Mouse (Mus musculus) ovary, adult 18-20 months (tissue): ENCODE measurements at regions not wholly inside any gene's neighbourhood (a gene's known extent, or its start where the extent isn't known, plus 50 kb on each side); places are given as distances from the start of the nearest gene placed in this dataset.

Experiments
- DNase-seq: peaks from one replicate; pipeline ENCODE4 v3.0.0; 2022; ENCODE audit warnings: low spot score, mixed read lengths

DNA sequence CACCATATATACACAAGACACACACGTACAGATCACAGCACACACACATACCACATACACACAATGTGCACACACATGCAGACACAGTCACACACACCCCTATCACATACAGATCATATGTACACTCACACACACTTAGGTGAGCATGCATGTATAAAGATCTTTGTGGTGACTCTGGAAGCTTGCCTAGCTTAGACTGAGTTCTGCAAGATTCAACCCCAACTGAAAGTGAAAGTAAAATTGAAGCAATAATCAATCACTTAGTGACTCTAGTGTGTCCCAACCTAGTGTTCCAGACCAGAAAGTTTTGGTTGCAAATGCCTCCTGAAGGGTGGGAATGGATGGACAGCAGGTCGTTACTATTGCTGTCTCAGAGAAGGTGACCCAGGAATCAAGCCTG is 262.8 kb downstream of the Bcl11a start:
- DNase-seq: no peak

DNA sequence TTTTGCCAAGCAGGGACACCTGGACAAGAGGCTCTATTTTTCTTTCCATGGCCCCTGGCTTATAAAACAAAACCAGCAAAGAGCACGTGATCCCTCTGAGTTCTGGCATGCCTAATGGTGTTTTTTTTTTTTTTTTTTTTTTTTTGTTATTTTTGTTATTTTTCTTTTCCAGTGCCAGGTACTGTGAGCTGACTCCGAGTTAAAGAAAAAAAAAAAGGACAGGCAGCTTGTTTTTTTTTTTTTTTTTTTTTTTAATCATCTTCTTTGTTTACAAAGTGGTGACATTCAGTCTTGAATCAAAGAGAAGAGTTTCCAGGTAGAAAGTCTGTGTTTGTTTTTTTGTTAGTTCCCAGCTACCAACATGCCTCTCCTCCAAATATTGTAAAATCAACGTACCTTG is 263.8 kb downstream of the Bcl11a start:
- no peak for DNase-seq

DNA sequence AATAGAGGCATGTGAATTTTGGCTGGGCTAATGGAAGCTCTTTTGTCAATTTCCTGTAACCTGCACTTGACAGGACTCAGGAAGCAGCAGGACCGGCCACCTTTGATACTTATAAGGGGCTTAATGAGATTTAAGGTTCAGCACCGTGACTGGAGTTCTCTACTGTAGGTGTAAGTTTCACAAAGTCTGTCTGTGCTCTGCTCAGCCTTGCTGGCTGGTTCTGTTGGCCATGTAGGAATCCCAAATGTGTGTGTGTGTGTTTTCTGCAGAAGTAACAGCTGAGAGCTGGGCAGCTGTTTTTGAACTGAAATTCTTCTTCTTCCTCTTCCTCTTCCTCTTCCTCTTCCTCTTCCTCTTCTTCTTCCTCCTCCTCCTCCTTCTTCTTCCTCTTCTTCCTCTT is 264.3 kb downstream of the Bcl11a start:
- DNase-seq: no peak

GRCm38 (mm10) chr11:24342732-24343131 is 264.9 kb downstream of the Bcl11a start:
- no peak for DNase-seq

DNA sequence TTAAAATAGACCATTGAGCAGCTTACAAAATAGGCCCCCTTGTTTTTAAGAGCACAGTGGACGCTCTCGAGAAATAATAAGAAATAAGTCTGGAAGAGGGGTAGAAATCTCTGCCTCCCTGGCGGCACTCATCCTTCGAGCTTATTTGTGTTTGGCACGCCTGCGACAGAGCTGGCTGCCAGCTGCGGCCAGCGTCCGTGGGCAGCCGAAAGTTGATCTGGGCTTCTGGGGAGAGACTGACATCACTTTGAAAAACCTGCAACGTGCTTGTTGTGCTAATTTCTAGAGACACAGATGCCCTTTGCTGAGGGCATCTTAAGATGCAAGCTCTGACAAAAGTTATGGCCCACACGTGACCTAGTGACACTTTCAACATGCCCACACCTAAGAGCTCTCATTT is 269.4 kb downstream of the Bcl11a start:
- no peak for DNase-seq

DNA sequence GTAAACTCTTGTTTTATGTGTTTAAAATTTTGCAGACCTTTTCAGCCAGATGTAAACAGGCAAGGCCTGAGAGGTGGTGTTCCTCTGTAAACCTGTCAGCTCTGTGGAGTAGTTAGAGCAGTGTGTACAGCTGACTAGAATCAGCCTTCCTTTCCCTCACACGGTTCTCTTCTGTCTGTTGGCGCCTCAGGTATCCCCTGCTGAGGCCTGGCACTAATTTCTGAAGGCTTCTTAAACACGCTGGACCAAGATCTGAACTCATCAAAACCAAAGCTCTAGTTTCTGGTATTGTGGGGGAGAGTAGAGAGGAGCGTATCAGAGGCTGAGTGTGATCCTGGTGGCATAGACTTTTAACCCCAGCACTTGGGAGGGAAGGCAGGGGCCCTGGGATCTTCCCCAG is 270.9 kb downstream of the Bcl11a start:
- no peak for DNase-seq

GRCm38 (mm10) chr11:24349967-24350643 is 272.2 kb downstream of the Bcl11a start:
- no peak for DNase-seq

DNA sequence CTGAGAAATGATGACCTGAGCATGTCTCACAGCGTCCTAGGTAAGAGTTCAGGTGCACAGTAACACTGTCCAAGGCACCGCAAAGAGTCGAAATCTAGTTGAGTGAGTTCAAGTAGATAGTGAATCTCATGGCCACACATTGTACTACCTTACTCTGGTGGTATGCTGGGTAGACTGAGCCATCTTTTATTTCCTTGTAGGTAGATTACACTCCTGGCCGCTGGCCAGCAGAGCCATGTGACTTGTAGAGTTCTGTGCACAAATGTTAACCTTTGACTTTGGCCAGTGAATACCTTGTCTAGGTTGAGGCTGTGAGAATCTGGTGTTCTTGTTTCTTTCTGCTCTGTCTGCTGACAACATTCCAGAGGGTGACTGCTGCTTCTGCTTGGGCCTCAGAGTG is 273.0 kb downstream of the Bcl11a start:
- DNase-seq: no peak

DNA sequence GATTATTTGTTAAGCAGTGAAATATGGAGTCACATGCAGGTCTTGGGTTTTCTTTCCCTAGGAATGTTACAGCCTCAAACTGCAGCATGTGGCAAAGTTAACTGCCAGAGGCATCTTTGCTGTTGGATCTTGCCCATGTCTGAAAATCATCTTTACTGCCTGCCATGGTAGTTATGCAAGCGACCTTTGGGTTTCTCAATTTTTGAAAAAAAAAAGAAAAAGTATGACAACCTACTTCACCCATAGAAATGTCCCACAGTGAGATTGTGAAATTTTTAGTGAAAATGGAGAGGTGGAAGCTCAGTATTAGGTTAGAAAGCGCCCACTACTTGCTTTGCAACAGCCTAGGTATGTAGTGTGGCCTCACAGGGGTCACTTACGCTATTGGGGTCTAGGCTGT is 274.2 kb downstream of the Bcl11a start:
- DNase-seq: no peak

DNA sequence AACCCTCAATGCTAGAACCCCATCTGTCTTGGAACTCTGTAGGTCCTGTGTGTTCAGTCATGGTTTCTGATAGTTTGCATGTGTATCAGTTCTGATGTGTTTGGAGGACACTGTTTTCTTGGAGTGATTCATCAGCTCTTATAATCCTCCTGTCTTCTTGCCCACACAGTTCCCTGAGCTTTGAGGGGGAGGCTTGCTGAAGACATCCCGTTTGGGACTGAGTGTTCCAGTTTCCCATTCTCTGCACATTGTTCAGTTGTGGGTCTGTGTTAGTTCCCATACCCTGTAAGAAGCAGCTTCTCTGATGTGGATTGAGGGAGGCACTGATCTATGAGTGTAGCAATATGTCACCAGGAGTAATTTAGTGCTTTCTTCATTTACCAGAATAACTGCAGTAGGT is 275.2 kb downstream of the Bcl11a start:
- no peak for DNase-seq

- DNase-seq: no peak
Measured at GRCm38 (mm10) chr11:24357388-24357787, 279.5 kb downstream of the Bcl11a start.

DNA sequence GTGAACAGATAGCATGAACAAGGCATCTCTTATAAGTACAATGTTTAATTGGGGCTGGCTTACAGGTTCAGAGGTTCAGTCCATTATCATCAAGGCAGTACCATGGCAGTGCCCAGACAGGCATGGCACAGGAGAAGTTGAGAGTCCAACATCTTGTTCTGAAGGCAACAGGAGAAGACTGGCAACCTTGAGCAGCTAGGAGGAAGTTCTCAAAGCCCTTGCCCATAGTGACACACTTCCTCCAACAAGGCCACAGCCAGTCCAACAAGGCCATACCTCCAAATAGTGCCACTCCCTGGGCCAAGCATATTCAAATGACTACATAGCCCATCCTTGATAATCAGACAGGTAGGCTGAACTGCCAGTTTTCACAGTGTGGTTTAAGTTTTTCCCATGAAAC is 281.2 kb downstream of the Bcl11a start:
- DNase-seq: no peak

DNA sequence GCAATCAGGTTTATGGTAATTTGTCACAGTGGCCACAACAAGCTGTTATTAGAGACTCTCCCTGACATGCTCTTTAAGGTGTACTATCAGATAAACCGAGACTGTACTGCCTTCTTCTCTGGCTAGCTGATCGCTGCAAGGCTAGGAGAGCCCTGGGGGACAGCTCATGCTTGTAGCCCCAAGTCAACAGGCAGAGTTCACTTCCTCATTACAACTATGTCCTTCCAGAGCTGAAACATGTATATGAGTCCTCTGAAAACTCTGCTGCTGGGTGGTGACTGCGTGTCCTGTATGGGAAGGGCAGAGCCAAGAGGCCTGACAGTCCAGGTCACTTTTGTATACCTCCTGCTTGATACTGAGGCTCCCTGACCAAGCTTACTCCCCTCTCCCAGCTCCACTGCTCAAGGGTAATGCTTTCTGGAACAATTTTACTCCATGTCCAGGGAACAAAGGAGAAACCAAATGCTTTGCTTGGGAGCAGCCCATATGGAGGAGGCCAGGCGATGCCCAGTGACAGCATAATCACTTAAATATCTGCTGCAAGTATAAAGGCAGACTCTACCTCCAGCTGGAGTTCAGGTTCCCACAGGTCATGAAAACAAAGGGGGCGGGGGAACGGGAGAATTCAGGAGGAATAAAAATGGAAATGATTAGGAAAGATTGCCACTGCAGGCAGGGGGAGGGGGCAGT is 284.3 kb downstream of the Bcl11a start:
- no peak for DNase-seq

GRCm38 (mm10) chr11:24362688-24363035 is 284.8 kb downstream of the Bcl11a start:
- DNase-seq: no peak

- DNase-seq: no peak
Measured at GRCm38 (mm10) chr11:24363418-24364364, 285.8 kb downstream of the Bcl11a start.

GRCm38 (mm10) chr11:24370198-24370860 is 292.5 kb downstream of the Bcl11a start:
- DNase-seq: no peak

DNA sequence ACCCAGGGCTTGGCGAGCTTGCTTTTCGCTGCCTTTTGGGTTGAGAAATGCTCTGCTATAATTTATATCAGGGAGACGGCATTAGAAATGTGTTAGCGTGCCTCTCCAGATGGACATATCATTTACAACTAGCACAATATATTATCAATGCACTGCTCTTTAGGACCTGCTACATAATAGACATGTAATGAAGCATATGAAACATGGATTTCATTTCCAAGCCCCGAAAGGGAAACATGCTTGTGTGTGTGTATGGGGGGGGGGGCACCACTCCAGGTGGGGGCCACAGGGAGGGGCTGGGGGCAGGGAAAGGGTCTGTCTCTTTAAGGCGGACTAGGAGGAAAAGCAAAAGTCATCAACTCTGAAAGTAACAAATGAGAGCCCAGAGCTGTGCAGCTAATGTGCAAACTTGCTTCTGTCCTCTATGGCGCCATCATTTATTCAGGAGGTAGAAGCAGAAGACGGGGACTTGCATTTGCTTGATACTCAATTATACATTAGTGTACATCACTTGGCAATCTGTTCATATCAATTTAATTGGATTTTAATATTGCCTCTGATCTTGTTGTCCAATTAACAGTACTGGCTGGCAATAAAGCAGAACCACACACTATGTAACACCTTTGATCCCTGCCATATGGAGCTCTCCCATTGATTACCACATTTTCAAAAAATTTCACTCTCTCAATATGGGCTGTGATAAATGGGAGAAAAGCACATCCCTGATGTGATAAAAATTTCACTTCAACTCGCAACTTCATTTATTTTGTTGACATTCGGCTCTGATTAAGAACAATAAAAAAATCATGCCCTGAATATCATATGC is 293.2 kb downstream of the Bcl11a start:
- DNase-seq: no peak

DNA sequence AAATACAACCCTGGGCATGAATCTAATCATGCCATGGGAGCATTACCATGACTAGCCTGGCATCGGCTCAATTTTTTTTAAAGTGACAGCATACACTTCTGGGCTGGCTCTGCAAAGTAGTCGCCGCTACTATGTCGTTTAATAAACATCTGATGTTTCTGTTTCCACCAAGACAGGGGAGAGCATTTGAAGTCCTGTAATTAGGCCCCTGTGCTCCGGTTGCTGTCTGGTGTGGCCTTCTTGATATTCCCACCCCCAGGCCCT is 293.8 kb downstream of the Bcl11a start:
- DNase-seq: no peak

DNA sequence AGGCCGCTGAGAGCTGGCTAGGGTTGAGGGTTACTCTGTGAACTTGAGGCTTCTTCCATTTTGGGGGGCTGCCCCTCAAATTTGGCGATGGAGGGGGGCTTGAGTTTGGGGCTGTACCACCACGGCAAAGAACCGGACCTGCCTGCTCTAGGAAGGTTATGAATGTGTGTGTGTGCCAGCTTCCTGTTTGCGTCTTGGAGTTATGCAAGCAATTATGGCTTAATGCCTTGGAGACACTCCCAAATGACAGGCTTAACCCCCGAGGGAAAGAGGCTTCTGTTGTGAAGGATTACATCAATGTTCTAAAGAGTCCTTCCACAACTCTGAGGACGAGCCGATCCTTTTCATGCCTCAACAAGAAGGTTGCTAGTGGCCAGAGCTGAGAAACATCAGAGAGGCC is 294.1 kb downstream of the Bcl11a start:
- DNase-seq: no peak

GRCm38 (mm10) chr11:24372616-24373015 is 294.8 kb downstream of the Bcl11a start:
- DNase-seq: no peak

DNA sequence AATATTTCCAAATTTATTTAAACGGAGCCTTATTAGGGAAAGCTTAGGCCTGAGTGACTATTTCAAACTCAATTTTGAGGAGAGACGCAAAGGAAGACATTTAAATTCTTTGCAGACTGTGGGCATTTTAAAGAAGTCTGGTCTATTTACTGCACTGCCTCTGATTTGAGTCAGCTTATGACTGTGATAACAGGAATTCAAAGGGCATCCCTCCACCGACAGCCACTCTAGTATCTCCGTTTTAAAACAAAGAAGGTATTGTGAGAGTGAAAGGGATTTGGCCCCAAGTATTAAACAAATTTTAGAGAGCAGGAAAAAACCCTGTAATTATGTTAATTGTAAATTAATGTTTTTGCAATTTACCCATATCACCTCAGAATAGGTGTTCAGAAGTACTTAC is 295.4 kb downstream of the Bcl11a start:
- DNase-seq: no peak

- no peak for DNase-seq
Measured at GRCm38 (mm10) chr11:24377530-24377929, 299.7 kb downstream of the Bcl11a start.
